Mouse (Mus musculus) stomach, embryonic 16.5 days (tissue): ENCODE measurements around the gene Maml2. TPM values are rescaled to one million over a fixed set of nuclear protein-coding genes. Genes with fewer than 3 reads are reported as not detected.

Source experiments
- ATAC-seq: fragments of 200-750 bp; cut with Nextera tagmentation; 2 replicates; pipeline ENCODE4 v1.8.0; 2017; ENCODE audit warnings: moderate number of reproducible peaks, moderate TSS enrichment; ENCODE audit not compliant: insufficient read depth, low FRiP score
- H3K27ac ChIP-seq: fragments of 300-500 bp; sonication (generic); 2 replicates; pipeline ENCODE4 v1.5.1; 2014; ENCODE audit warnings: low read length
- H3K27me3 ChIP-seq: fragments of 300-500 bp; sonication (generic); 2 replicates; pipeline ENCODE4 v1.6.1; 2014; ENCODE audit warnings: low read length, control low read depth, mixed read lengths; ENCODE audit not compliant: control insufficient read depth, insufficient read depth
- H3K36me3 ChIP-seq: fragments of 300-500 bp; sonication (generic); 2 replicates; pipeline ENCODE4 v1.6.1; 2014; ENCODE audit warnings: low read length; ENCODE audit not compliant: control insufficient read depth, insufficient read depth
- H3K4me1 ChIP-seq: fragments of 300-500 bp; sonication (generic); 2 replicates; pipeline ENCODE4 v1.6.1; 2014; ENCODE audit warnings: low read length, control low read depth, mixed read lengths; ENCODE audit not compliant: control insufficient read depth, insufficient read depth
- H3K4me2 ChIP-seq: fragments of 300-500 bp; sonication (generic); 2 replicates; pipeline ENCODE4 v1.6.1; 2014; ENCODE audit warnings: low read depth, low read length, mixed read lengths
- H3K4me3 ChIP-seq: fragments of 300-500 bp; sonication (generic); replicated peaks from 2 replicates; pipeline ENCODE4 v1.5.1; 2014; ENCODE audit warnings: mild to moderate bottlenecking, low read length
- H3K9ac ChIP-seq: fragments of 300-500 bp; sonication (generic); 2 replicates; pipeline ENCODE4 v1.6.1; 2014; ENCODE audit warnings: low read length
- H3K9me3 ChIP-seq: fragments of 300-500 bp; sonication (generic); replicated peaks from 2 replicates; pipeline ENCODE4 v1.6.1; 2016; ENCODE audit warnings: low read length, control low read depth; ENCODE audit not compliant: control insufficient read depth
- WGBS: fragments of 180-500 bp; shearing (Covaris S2); extraction: QIAGEN DNeasy Blood & Tissue Kit; methylation state at CpG from one replicate; pipeline ENCODE4 v1.1.7; 2014; 5-methylcytosine and 5-hydroxymethylcytosine counted together
- polyA plus RNA-seq: library from polyadenylated mRNA; unstranded; fragments of >200 nt; fragmentation: Nextera tagmentation; extraction: Ambion mirVana; gene quantifications from 2 replicates; pipeline ENCODE4 v1.2.1, GENCODE M21; 2015

Gene Maml2
- polyA plus RNA-seq, 1 experiment from 2014 or later, result 8.9 TPM

DNA sequence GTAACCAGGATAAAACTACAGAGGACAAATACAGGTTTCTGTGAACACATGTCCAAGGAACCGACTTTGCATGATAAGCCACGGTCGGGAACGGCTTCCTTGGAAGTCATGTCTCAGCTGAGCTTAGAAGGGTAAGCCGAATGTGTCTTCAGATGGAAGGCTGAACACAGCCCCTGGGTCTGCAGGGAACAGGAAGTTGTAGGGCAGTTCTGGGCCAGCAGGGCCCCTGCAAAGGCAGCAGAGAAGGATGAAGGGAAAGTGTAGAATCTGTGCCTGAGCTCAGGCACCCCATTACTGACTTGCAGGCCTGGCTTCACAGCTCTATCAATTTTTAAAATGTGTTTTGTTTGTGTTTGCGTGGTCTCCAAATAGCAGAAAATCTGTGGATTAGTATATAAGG lies 171.0 kb downstream of the Maml2 start:
- Histone ChIP-seq H3K4me1 (peaks cover 6% of the 10 kb centered on the region; the same call in 1 of the 2 replicates), H3K9me3 (no peaks in the 10 kb centered on the region), H3K4me3 (no peak overlapping the region), H3K27ac (no peak overlapping the region), H3K4me2 (no peak overlapping the region), H3K27me3 (no peaks in the 10 kb centered on the region), H3K36me3 (no peaks in the 10 kb centered on the region), H3K9ac (no peak overlapping the region)
- 61% methylated on average over 6 of the region's 6 CpGs for WGBS
- ATAC-seq, result 0 out of 2 replicates have a peak, but pooled peaks have one; percentile 33

DNA sequence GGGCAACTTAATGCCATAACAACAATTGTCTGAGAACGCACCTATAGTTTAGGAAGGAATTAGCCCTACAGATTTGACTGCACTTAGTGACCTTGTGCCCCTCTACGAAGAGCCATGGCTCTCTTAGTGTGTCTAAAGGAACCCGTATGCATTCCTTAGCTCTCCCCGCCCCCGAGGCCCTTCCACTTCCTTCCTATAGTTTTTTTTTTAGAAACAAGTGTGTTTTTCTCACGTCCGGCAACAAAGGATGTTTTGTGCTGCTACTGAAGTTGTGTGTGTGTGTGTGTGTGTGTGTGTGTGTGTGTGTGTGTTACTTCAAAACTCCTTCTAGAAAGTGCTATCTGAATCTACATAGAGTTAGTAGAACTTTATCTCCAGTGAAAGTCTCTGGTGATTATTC lies 172.3 kb downstream of the Maml2 start:
- Histone ChIP-seq H3K27ac (no peak overlapping the region), H3K4me3 (no peak overlapping the region), H3K4me2 (no peak overlapping the region), H3K4me1 (peaks cover 6% of the 10 kb centered on the region; the same call in 1 of the 2 replicates), H3K27me3 (no peaks in the 10 kb centered on the region), H3K36me3 (no peaks in the 10 kb centered on the region), H3K9ac (no peak overlapping the region), H3K9me3 (no peaks in the 10 kb centered on the region)
- no peak for ATAC-seq
- WGBS, result 40% methylated on average over 7 of the region's 7 CpGs

DNA sequence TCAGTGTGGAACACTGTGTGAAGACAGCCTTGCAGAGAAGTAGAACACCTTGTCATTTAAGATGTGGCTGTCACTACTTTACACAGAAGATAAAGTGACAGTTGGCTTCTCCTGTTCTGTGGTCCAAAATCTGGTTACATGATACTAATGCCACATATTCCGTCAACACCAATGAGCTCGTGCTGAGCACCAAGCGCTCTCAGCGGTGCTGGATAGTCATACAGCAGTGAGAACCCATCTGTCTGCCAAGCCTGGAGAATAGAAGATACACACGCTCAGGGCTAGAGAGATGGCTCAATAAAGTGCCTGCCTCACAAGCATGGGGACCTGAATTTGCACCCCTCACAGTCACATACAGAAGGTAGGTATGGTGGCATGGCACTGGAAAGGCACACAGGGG lies 177.2 kb downstream of the Maml2 start:
- H3K4me2 ChIP-seq, result no peak overlapping the region
- H3K4me3 ChIP-seq, result no peak overlapping the region
- H3K4me1 ChIP-seq, result no peaks in the 10 kb centered on the region
- ATAC-seq, result no peak
- no peaks in the 10 kb centered on the region for H3K27me3 ChIP-seq
- no peak overlapping the region for H3K9ac ChIP-seq
- H3K36me3 ChIP-seq, result no peaks in the 10 kb centered on the region
- 96% methylated on average over 5 of the region's 5 CpGs for WGBS
- H3K9me3 ChIP-seq, result no peaks in the 10 kb centered on the region
- H3K27ac ChIP-seq, result no peak overlapping the region

DNA sequence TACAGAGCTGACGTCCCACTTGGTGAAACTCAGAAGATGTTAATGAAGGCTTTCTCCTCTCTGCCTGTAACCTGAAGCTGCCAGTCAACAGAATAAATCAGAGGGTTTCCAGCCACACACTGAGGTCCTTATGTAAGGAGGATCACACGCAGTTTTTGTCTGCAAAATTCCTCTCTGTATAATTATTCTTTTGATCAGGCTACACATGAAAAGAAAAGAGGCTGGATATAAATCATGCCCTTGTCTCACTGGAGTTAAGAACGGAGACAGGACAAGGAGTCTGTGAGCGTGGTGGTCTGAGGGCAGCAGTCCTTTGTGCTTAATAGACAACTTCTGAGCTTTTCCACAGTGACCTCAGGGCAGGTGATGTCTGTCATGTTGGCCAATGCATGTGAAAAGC lies 181.5 kb downstream of the Maml2 start:
- H3K9ac ChIP-seq, result no peak overlapping the region
- no peak overlapping the region for H3K4me3 ChIP-seq
- no peaks in the 10 kb centered on the region for H3K27me3 ChIP-seq
- H3K36me3 ChIP-seq, result no peaks in the 10 kb centered on the region
- no peak for ATAC-seq
- H3K27ac ChIP-seq, result no peak overlapping the region
- H3K4me2 ChIP-seq, result no peak overlapping the region
- no peaks in the 10 kb centered on the region for H3K9me3 ChIP-seq
- peaks cover 12% of the 10 kb centered on the region for H3K4me1 ChIP-seq
- 34% methylated on average over 4 of the region's 4 CpGs for WGBS

DNA sequence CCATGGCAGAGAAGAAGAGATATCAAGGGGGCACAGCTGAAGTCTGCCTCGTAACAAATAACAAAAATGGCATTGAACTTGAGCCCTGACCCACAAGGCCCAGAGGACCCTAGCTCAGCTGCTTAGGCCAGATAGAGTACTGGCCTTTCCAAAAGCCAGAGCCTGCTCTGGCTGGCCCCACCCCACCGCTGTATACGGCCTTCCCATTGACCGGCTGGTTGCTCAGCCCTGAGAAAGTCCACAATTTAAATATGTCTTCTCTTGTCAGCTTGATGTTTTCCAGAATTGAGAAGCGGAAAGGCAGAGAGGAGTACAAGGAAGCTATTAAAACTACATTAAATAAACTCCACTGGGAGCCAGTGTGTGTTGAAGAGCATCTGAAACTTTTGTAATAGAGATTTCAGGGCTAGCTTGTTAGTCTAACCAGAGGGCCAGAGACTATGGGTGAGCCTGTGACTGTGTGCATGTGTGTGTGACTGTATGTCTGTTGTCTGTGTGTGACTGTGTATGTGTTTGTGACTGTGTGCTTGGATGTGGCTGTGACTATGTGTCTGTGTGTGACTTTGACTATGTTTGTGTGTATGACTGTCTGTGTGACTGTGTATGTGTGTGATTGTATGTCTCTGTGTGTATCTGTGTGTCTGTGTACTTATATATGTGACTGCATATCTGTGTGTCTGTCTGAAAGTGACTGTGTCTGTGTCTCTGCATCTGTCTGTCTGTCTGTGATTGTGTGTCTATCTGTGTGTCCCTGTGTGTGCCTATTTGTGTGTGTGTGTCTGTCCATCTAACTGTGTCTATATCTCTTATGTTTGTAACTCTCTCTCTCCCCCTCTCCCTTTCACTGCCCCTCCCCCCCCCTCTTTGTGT lies 185.7 kb downstream of the Maml2 start:
- Histone ChIP-seq H3K4me3 (no peak overlapping the region), H3K36me3 (no peaks in the 10 kb centered on the region), H3K27me3 (no peaks in the 10 kb centered on the region), H3K27ac (peak overlapping the region; percentile 54), H3K4me1 (peaks cover 23% of the 10 kb centered on the region), H3K4me2 (0 out of 2 replicates have a peak overlapping the region, but pooled peaks have one; percentile 29), H3K9me3 (no peaks in the 10 kb centered on the region), H3K9ac (no peak overlapping the region)
- ATAC-seq, result peak; percentile 88
- 40% methylated on average over 5 of the region's 5 CpGs for WGBS

DNA sequence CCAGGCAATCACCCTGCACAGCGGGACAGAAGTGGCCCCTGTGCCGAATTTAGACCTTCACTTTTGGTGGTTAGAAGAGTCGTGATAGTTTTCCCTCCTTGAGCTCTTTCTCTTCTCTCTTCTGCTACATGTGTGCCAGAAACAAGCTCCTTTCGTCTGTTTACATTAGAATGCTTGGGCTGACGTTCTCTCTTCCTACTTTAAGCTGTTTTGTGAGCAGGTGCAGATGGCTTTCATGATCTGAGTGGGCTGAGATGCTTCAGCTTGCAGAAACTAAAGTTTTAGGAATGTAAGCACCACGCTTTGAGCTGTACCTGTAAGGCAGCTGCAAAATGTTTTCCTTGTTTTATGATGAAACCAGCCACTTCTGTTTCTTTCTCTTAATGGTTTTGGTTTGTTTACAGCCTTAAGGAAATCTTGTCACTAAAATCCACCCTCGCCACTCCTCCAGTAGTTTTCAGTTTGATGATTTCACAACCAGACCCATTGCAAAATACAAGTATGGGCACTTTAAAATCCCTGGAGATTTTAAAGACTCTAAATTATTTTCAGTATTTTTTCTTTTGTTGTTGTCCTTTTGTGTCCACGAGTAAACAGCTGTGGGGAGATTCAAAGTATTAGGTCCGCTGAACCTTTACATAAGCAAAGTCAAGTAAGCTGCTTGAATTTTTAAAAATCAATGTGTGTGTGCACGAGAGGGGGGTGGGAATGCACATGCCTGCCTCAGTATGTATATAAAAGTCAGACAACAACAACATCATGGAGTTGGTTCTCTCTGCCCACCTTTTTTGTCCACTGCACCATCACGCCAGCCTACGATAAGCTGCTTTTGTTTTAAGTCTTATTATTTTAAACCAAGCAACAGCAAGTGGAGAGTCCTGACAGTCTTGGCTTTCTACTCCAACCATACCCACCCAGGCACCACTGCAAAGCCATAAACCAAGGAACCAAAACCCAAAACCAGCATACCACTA lies 186.8 kb downstream of the Maml2 start:
- peak overlapping the region; percentile 54 for H3K27ac ChIP-seq
- 39% methylated on average over 12 of the region's 12 CpGs for WGBS

DNA sequence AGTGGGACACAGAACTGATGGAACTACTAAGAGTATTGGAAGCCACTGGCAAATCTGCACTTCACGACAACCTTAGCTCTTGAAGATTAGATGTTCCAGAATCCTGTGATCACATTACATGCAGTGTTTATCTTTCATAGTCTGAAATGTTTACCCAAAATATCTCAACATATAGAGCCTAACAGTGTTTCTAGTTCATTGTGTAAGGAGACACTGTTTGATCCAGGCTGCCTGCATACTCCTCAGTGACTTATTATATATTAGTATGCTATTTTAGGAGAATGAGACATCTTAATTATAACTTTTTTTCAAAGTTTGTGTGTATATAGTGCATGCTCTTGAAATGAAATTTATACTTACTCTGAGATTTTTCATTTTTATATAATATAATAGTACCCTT lies 188.2 kb downstream of the Maml2 start:
- ATAC-seq, result no peak

More for the DNA sequence above, 186.8 kb downstream of the Maml2 start:
- H3K36me3 ChIP-seq, result no peaks in the 10 kb centered on the region
- H3K4me1 ChIP-seq, result peaks cover 23% of the 10 kb centered on the region
- no peaks in the 10 kb centered on the region for H3K27me3 ChIP-seq
- ATAC-seq, result peak; percentile 44; the same call in 1 of the 2 replicates
- no peaks in the 10 kb centered on the region for H3K9me3 ChIP-seq
- H3K4me3 ChIP-seq, result no peak overlapping the region
- H3K9ac ChIP-seq, result no peak overlapping the region
- peak overlapping the region; percentile 29; the same call in 1 of the 2 replicates for H3K4me2 ChIP-seq

DNA sequence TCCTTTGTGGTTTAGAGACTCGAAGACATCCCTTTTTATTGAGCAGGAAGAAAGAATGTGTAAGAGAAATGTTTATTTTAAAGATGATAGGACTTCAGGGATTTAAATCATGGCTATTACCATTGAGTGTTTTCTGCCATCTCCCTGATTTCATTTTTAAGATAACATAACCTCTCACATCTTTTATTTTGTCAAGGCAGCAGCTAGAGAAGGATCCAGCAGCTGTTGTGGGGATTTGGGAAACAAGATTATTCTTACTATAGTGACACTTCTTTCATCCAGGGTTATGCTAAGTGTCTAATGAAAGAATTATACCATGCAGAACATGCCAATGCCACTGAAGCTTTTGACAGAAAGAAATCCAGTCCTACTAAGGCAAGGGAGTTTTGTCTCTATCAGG lies 193.3 kb downstream of the Maml2 start:
- no peak overlapping the region for H3K9ac ChIP-seq
- no peaks in the 10 kb centered on the region for H3K9me3 ChIP-seq
- 26% methylated on average over 1 of the region's 1 CpGs for WGBS
- no peak for ATAC-seq
- no peak overlapping the region for H3K27ac ChIP-seq
- H3K4me3 ChIP-seq, result no peak overlapping the region
- no peak overlapping the region for H3K4me2 ChIP-seq
- no peaks in the 10 kb centered on the region for H3K27me3 ChIP-seq
- peaks cover 3% of the 10 kb centered on the region; the same call in 1 of the 2 replicates for H3K4me1 ChIP-seq
- no peaks in the 10 kb centered on the region for H3K36me3 ChIP-seq

More for the DNA sequence above, 188.2 kb downstream of the Maml2 start:
- 33% methylated on average over 1 of the region's 1 CpGs for WGBS
- no peak overlapping the region for H3K4me3 ChIP-seq
- no peaks in the 10 kb centered on the region for H3K36me3 ChIP-seq
- H3K4me2 ChIP-seq, result no peak overlapping the region
- H3K27me3 ChIP-seq, result no peaks in the 10 kb centered on the region
- no peaks in the 10 kb centered on the region for H3K9me3 ChIP-seq
- H3K27ac ChIP-seq, result no peak overlapping the region
- H3K4me1 ChIP-seq, result peaks cover 20% of the 10 kb centered on the region
- no peak overlapping the region for H3K9ac ChIP-seq
